Mouse (Mus musculus) bone marrow macrophage, adult 2 months (primary cell): ENCODE data around the gene Sox5. TPM values are rescaled to one million over a fixed set of nuclear protein-coding genes. Genes with fewer than 3 reads are reported as not detected.

ENCODE experiments used
- H3K27ac ChIP-seq: 2 replicates; pipeline ENCODE4 v1.5.1; 2012; ENCODE audit warnings: low read depth, low read length; ENCODE audit not compliant: insufficient read depth
- H3K4me1 ChIP-seq: 2 replicates; pipeline ENCODE4 v1.6.1; 2012; ENCODE audit warnings: low read length; ENCODE audit not compliant: control insufficient read depth, insufficient read depth
- H3K4me3 ChIP-seq: 2 replicates; pipeline ENCODE4 v1.5.1; 2012; ENCODE audit warnings: mild to moderate bottlenecking, low read length, moderate library complexity; ENCODE audit not compliant: insufficient read depth
- CTCF ChIP-seq: IDR thresholded peaks from 2 replicates; pipeline ENCODE4 v1.5.1; 2012; ENCODE audit warnings: low read depth, mild to moderate bottlenecking, low read length, moderate library complexity
- POLR2A ChIP-seq: IDR thresholded peaks from 2 replicates; pipeline ENCODE4 v1.6.1; 2012; ENCODE audit warnings: mild to moderate bottlenecking, low read depth, low read length, borderline replicate concordance
- polyA plus RNA-seq: library from polyadenylated mRNA; stranded (reverse); fragments of >200 nt; gene quantifications from 2 replicates; pipeline ENCODE4 v1.2.4, GENCODE M21; 2012; ENCODE audit not compliant: missing spikeins, insufficient read depth, insufficient read length

Gene Sox5
- polyA plus RNA-seq, 1 experiment: 0.58 TPM

DNA sequence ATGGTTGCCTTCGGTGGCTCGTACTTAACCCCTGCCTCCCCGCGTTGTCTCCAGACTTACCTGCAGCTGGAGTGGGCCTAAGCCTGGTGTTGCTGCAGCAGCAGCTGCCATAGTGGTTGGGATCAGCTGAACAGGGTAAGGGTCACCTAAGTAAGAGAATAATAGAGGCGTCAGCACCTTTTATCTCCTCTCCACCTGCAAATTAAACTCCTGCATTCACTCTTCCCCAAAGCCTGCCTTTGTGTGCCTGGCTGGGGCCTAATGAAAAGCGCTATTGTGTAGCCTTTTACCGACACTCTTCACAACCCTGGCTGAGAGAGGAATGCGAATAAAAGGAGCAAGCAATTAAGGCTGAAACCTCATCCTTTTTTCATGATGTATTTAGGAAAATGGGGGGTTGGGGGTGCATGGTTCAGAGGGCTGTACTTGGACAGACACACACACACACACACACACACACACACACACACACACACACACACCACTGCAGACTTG, 840.4 kb downstream of the Sox5 start:
- H3K4me3 ChIP-seq: no peak overlapping the region
- no peaks in the 10 kb centered on the region for H3K4me1 ChIP-seq
- no peak for TF ChIP-seq CTCF
- TF ChIP-seq POLR2A: no peak
- H3K27ac ChIP-seq: no peak overlapping the region

DNA sequence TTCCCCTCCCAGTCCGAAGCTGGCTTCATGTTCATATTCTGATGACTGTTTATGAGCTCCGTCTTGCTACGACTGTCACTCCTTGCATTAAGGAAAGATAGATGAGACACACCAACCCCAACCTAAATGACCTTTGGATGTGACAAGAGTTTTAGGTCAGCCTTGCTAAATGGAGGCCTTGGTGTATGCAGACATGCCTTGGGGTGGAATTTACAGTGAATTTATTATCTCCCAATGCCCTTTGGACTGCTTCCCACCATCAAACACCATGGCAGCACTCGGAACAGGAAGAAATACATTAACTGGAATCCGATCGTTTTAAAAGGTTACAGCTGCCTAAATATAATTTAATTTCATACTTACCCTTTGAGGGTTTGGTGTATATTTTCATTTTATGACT, 858.6 kb downstream of the Sox5 start:
- no peaks in the 10 kb centered on the region for H3K4me1 ChIP-seq

DNA sequence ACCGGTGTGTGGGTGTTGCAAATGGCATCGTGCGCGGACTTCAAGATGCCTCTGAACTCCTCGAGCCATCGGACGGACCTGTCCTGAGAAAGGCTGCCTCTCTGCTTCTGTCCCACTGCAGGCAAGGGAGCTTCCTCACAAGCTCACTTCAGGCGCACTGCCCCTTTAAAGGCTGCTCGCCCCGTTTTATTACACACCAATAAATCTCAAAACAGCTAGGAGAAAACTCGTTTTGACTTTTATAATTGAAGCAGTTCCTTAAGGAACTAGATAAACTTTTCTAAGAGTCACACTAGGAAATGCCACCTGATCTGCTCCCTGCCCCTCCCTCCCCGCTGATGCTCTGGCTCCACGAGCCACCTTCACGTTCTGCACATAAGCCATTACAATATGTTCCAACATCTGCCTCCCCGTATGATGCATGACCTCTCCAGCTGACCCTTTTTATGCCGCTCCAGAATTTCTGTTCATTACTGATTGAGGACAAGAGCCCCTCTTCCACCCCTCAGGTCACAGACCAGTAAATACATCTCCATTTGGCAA, 863.3 kb downstream of the Sox5 start:
- H3K4me3 ChIP-seq: no peak overlapping the region
- no peak overlapping the region for H3K27ac ChIP-seq
- H3K4me1 ChIP-seq: no peaks in the 10 kb centered on the region
- no peak for TF ChIP-seq CTCF
- TF ChIP-seq POLR2A: no peak

More for the DNA sequence above, 858.6 kb downstream of the Sox5 start:
- H3K4me3 ChIP-seq: no peak overlapping the region
- H3K27ac ChIP-seq: no peak overlapping the region
- TF ChIP-seq CTCF: no peak
- no peak for TF ChIP-seq POLR2A

DNA sequence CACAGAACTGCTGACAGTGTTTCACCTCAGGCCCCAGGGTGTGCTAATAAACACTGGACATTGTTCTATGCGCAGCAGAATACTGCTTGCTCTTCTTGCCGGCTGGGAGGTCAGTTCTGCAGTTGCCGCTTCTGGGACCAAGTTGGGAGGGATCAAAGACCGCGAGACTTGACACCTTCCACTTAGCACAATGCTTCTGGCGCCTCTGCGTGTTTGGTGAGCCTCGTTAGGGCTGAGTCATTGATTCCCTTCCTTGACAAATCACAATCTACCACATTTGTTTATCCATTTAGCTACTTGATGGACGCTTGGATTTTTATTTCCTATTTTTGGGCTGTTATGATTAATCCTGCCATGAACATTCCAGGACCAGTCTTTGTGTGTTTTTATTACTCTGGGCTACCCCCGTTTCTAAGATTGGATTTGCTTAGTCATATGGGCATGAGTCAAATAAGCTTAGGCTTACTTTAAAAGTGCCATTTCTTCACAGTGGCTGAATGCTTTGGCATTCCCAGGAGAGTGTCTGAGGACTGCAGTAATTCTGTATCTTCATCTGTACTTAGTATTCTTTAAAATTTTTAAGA, 865.5 kb downstream of the Sox5 start:
- H3K4me1 ChIP-seq: no peaks in the 10 kb centered on the region
- H3K4me3 ChIP-seq: no peak overlapping the region
- no peak for TF ChIP-seq POLR2A
- TF ChIP-seq CTCF: no peak
- no peak overlapping the region for H3K27ac ChIP-seq

DNA sequence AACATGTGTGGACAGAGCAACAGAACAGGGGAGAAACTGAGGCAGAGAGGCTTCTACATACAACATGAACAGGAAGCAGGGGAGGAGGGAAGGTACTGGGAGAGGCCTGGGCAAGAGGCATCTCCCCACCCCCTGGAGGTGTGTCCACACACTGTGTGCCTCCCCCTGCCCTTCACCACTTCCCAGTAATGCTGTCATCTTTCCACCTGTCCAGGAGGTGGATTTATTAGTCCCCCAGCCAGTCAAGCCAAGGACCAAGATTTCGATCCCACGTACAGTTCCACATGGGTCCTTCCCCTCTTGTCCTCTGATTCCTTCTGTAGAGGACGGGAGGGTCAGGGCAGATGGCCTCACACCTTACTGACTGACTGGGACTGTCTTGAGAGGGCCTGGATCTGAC, 866.1 kb downstream of the Sox5 start:
- no peaks in the 10 kb centered on the region for H3K4me1 ChIP-seq
- TF ChIP-seq CTCF (no peak), POLR2A (no peak)
- no peak overlapping the region for H3K27ac ChIP-seq
- no peak overlapping the region for H3K4me3 ChIP-seq

DNA sequence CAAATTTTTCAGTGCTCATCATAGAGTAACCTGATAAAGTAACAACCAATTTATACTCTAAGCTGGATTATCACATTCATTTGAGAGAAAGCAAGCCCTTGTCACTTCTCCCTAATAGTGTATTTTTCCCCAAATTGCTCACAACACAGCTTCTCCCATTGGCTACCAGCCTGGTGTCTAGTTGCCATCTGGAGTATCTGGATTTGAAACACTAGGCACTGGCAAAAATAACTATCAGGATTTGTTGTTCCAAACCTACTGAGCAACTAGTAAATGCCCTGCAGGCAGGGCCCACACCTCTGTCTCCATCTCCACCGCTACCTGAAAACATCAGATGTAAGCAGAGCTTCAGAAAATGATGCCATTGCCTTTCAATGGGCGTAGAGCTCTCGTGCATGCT, 869.5 kb downstream of the Sox5 start:
- no peak overlapping the region for H3K4me3 ChIP-seq
- H3K4me1 ChIP-seq: no peaks in the 10 kb centered on the region
- no peak overlapping the region for H3K27ac ChIP-seq
- TF ChIP-seq CTCF: no peak
- TF ChIP-seq POLR2A: no peak

DNA sequence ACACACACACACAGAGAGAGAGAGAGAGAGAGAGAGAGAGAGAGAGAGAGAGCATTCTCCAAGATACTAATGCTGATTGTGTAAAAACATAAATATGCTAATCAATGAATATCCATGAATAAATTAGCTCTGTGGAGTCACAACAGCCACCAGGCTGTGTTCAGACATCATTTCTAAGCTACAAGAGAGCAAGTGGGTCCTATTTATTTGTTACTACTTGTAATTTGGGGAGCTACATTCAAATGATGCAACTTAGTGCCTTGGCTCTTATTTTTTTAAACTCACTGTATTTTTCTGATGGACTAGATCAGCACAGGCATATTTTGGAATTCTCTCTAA, 877.1 kb downstream of the Sox5 start:
- Histone ChIP-seq H3K27ac (no peak overlapping the region), H3K4me3 (no peak overlapping the region), H3K4me1 (no peaks in the 10 kb centered on the region)
- TF ChIP-seq POLR2A (no peak), CTCF (no peak)

DNA sequence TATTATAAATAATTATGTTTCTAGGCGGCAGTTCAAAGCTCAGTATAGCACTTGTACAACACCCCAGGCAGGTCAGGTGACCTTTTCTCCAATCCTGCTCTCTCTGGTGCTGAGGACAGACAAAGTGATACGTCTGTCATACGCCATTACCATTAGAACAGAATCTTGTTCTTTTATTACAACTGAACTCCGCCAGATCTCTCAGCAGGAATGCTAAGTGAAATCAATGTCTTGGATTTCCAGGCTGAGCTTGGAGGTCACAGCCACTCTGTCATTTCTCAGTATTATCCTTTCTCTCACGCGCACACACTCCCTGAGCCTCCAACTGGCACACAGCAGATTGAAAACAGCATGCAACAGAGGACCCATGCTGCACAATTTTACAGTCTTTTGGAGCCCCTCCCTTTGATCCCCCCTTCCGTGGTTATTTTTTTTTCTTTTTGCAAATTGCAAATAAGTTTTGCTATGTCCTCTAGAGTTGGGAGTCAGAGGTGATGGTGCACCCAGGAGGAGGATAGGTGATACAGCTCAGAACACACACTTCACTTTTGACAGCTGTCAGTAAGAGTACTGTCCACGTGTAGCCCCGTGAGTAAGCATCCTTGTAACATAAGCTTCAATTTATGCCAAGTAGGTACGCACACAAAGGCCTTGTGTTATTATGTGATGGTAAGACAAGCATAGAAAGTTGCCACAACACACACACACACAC, 877.6 kb downstream of the Sox5 start:
- TF ChIP-seq POLR2A (no peak), CTCF (no peak)
- no peak overlapping the region for H3K27ac ChIP-seq

DNA sequence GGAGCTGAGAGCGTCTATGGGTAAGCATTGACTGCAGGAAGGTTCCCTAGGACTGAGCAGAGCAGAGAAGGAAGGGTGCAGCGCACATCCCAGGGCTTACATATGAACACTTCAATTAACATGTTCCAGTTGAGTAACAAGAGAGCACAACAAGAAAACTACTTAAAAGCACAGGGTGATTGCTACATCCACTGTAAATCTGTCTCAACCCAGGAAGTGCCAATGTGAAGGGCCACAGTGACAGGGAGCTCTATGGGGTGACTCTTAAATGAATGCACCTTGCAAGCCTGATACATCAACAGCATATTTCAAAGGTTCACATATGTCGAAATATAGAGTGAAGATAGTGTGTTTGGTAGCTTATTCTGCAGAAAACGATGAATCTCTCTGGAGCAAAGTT, 880.9 kb downstream of the Sox5 start:
- Histone ChIP-seq H3K4me1 (no peaks in the 10 kb centered on the region), H3K27ac (no peak overlapping the region), H3K4me3 (no peak overlapping the region)
- TF ChIP-seq POLR2A: no peak
- no peak for TF ChIP-seq CTCF

More for the DNA sequence above, 877.6 kb downstream of the Sox5 start:
- Histone ChIP-seq H3K4me1 (no peaks in the 10 kb centered on the region), H3K4me3 (no peak overlapping the region)

DNA sequence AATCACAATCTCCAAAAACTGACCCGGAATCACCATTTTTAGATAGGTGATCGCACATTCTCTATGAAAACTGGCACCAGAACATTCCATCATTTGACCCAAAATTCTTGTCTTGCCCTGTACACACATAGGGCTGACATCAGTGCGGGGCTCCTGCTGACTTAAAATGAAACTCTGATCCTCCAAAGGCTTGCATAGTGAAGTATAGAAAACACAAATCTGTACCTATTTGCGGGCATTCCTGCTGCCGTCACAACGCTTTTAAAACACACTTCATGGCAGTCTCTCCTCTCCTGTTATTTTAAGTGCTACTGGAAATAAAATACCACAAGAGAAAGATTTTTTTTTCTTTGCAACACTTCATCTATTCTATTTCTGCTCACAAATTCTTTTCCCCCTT, 886.7 kb downstream of the Sox5 start:
- Histone ChIP-seq H3K27ac (no peak overlapping the region), H3K4me1 (no peaks in the 10 kb centered on the region), H3K4me3 (no peak overlapping the region)
- TF ChIP-seq POLR2A (no peak), CTCF (no peak)
